Mouse (Mus musculus) ES-E14 (cell line): Measurements from ENCODE around the gene Gm7073. TPM values are rescaled to one million over a fixed set of nuclear protein-coding genes. Genes with fewer than 3 reads are reported as not detected.

Source experiments
- DNase-seq: peaks from one replicate; pipeline ENCODE4 v3.0.0-alpha.2; 2013; ENCODE audit warnings: low read depth, low spot score
- H3K27ac ChIP-seq: 2 replicates; pipeline ENCODE4 v1.5.1; 2012; ENCODE audit warnings: low read depth, mild to moderate bottlenecking, low read length, moderate library complexity, mixed read lengths; ENCODE audit not compliant: poor library complexity, insufficient read depth, severe bottlenecking
- H3K36me3 ChIP-seq: 2 replicates; pipeline ENCODE4 v1.6.1; 2012; ENCODE audit warnings: mild to moderate bottlenecking, low read length, moderate library complexity, mixed read lengths; ENCODE audit not compliant: control insufficient read depth, poor library complexity, insufficient read depth, severe bottlenecking
- H3K4me1 ChIP-seq, 2 experiments: fragments of 150-350 bp in 1 of 2; sonication (generic) in 1 of 2; 2 replicates each; pipeline ENCODE4 v1.6.1; 2012; ENCODE audit warnings: low read length in 2 of 2, mild to moderate bottlenecking in 1 of 2, mixed read lengths in 1 of 2; ENCODE audit not compliant: control insufficient read depth in 2 of 2, insufficient read depth in 2 of 2, poor library complexity in 1 of 2
- H3K4me3 ChIP-seq, 2 experiments: fragments of 150-350 bp in 1 of 2; sonication (generic) in 1 of 2; 2 replicates each; pipeline ENCODE4 v1.5.1; 2012; ENCODE audit warnings: low read length in 2 of 2, low read depth in 1 of 2, mild to moderate bottlenecking in 1 of 2, mixed read lengths in 1 of 2; ENCODE audit not compliant: insufficient read depth in 1 of 2, poor library complexity in 1 of 2, severe bottlenecking in 1 of 2
- H3K9ac ChIP-seq: 2 replicates; pipeline ENCODE4 v1.6.1; 2012; ENCODE audit warnings: low read depth, mild to moderate bottlenecking, low read length, mixed read lengths; ENCODE audit not compliant: poor library complexity, insufficient read depth, severe bottlenecking
- H3K9me3 ChIP-seq: fragments of 150-350 bp; sonication (generic); 2 replicates; pipeline ENCODE4 v1.6.1; 2012; ENCODE audit warnings: low read depth, mild to moderate bottlenecking, low read length; ENCODE audit not compliant: control insufficient read depth, insufficient read depth
- CHD2 ChIP-seq: IDR thresholded peaks from 2 replicates; pipeline ENCODE4 v1.6.1; 2014; ENCODE audit warnings: mild to moderate bottlenecking, low read depth, low read length, inconsistent platforms
- HCFC1 ChIP-seq: IDR thresholded peaks from 2 replicates; pipeline ENCODE4 v1.6.1; 2012; ENCODE audit warnings: low read length, inconsistent platforms, borderline replicate concordance; ENCODE audit not compliant: insufficient read depth
- MAFK ChIP-seq: IDR thresholded peaks from 2 replicates; pipeline ENCODE4 v1.6.1; 2014; ENCODE audit warnings: mild to moderate bottlenecking, low read depth, low read length, inconsistent platforms; ENCODE audit not compliant: insufficient read depth
- ZC3H11A ChIP-seq: IDR thresholded peaks from 2 replicates; pipeline ENCODE4 v1.6.1; 2012; ENCODE audit warnings: low read depth, mild to moderate bottlenecking, inconsistent platforms, low read length, borderline replicate concordance
- ZNF384 ChIP-seq: IDR thresholded peaks from 2 replicates; pipeline ENCODE4 v1.6.1; 2012; ENCODE audit warnings: low read depth, low read length, inconsistent platforms
- in situ Hi-C, 2 experiments: fragments of 600-800 bp; cut with MboI; formaldehyde crosslinking; loops; one replicate each; pipeline ENCODE4 v1.15.1; 2025; ENCODE audit warnings: low sequenced_read_pairs in 2 of 2, inconsistent platforms in 1 of 2; ENCODE audit not compliant: unreplicated experiment in 2 of 2
- total RNA-seq: library from RNA; depleted of rRNA; stranded (reverse); fragments of 300-350 nt; gene quantifications from 2 replicates; pipeline ENCODE4 v1.2.3, GENCODE M21; 2012; rRNA removed

Gm7073 gene
- total RNA-seq, 1 experiment: not detected

DNA sequence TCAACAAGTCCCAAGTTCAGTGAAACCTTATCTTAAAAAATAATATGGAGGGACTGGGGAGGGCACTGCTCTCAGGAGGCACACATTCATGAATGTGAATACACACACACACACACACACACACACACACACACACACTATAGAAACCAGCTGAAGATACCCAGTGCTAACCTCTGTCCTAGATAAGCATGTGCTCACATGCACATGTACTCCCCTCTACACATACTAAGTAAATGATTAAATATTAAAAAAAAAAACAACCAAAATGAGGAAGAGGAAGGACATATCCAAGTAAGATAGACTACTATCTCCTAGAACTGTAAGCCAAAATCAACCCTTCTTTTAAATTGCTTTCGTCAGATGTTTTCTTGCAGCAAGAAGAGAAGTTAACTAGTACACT is 152.2 kb downstream of the Gm7073 start:
- H3K27ac ChIP-seq: no peak overlapping the region
- in situ Hi-C loops: no loop called here
- H3K4me3 ChIP-seq: no peak overlapping the region

More for the DNA sequence above, 152.2 kb downstream of the Gm7073 start:
- TF ChIP-seq ZNF384 (no peak), MAFK (no peak), ZC3H11A (no peak), HCFC1 (no peak), CHD2 (no peak)
- no peaks in the 10 kb centered on the region for H3K4me1 ChIP-seq
- no peaks in the 10 kb centered on the region for H3K36me3 ChIP-seq
- DNase-seq: no peak
- no peak overlapping the region for H3K9ac ChIP-seq
- no peaks in the 10 kb centered on the region for H3K9me3 ChIP-seq

Other genes with a start within 250 kb of the Gm7073 start
- gene Atp11c, start 53.4 kb upstream of the Gm7073 start, total RNA-seq: 11.8 and 12.4 TPM in 2 replicates